Mouse (Mus musculus): ENCODE results near the gene Tead4.
"Not testable (repeated sequence)": the region's sequence is repeated elsewhere in the genome, so short reads cannot be mapped to it uniquely, and the experiment has no call there.

Gene Tead4

DNA sequence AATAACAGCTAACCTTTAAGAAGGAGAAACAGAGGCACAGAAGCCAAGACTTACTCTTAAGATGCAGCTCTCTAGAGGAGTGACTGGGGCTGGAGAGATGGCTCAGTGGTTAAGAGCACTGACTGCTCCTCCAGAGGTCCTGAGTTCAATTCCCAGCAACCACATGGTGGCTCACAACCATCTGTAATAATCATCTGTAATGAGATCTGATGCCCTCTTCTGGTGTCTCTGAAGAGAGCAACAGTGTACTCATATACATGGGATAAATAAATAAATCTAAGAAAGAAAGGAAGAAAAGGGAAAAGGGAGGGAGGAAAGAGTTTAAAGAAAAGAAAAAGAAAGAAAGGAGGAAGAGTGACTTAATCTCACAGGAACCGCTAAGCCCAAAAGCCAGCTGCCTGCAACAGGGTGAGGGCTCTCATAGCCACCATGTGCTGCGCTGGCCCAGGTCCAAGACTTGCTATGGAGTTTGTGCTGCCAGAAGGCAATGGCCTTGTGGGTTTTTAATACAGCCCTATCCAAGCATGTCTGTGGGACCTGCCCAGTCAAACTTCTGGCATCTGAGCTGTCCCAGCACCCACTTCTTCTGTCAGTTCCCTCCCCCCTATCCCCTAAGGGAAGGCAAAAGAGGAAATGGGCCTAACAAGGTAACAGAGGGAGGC is 63.4 kb downstream of the Tead4 start:
- no peak for DNase-seq (ENCODE audit: low read depth, low spot score)

DNA sequence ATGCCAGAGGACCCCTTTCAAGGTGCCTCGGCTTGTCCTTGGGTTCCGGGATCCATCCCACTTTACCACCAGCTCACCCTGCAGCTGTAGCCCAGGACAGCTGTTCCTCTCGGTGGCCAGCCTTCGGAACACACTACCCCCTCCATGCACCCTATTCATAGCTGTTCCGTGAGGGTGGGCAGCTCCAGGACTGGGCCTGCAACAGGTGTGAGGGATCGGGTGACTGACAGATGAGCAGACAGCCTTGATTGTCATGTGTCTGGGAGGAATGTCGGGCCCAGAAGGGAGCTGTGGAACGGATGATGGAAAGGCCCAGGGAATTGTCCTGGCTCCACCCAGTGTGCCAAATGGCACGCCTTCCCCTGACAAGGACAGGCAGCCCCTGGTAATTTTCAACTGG is 64.0 kb downstream of the Tead4 start:
- DNase-seq (ENCODE audit: low read depth, low spot score) = peak; percentile 26

DNA sequence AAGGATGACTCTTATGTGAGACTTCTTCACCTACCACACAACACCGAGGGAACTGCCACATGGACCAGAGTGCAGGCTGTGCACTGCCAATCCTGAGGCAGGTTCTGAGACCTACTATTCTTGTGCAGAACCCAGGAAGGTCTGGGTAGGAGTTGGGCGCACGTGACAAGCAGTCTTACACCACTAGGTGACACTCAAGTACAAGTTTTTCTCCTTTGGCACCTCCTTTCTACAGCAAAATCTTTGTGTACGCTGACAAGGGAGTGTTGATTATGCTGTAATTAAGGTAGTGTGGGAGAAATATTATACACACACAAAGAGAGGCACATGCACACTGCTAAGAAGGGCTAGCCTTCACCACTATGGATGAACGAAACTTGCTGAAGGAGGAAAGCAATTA is 66.4 kb downstream of the Tead4 start:
- peak; percentile 67 for DNase-seq (ENCODE audit: low read depth, low spot score)

DNA sequence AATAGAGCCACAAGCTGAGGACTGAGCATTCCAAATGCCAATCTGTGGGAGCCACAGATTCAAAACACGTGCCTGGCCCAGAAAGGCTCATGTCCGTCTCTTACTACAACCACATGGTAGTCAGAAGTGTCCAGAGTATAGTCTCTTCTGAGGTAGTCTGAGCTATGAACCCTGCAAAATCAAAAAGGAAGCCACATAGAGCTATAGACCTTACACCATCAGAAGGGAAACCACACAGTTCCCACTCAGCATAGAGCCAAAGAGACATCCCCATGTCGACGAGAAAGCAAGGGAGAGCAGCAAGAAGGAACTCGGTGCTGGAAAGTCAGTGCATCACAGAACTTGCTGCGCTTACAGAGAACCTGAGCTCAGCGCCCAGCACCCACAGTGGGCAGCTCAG is 68.4 kb downstream of the Tead4 start:
- no peak for DNase-seq (ENCODE audit: low read depth, low spot score)

DNA sequence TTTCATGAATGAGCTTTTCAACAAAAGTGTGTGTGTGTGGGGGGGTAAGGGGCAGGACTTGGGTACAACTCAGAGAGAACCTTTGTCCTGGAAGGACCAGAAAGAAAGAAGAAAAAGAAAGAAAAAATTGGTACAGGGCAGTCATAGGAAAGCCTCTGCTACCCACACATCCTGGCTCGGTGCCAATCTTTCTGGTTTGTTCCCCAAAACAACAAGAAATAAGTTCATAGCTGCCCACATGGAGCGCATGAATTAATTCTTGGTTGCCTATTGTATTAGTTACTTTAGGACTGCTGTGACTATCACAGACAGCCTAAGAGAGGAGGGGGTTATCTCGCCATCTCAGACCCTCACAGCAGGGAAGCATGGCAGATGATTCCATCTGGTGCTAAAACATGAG is 68.9 kb downstream of the Tead4 start:
- DNase-seq (ENCODE audit: low read depth, low spot score) = no peak

DNA sequence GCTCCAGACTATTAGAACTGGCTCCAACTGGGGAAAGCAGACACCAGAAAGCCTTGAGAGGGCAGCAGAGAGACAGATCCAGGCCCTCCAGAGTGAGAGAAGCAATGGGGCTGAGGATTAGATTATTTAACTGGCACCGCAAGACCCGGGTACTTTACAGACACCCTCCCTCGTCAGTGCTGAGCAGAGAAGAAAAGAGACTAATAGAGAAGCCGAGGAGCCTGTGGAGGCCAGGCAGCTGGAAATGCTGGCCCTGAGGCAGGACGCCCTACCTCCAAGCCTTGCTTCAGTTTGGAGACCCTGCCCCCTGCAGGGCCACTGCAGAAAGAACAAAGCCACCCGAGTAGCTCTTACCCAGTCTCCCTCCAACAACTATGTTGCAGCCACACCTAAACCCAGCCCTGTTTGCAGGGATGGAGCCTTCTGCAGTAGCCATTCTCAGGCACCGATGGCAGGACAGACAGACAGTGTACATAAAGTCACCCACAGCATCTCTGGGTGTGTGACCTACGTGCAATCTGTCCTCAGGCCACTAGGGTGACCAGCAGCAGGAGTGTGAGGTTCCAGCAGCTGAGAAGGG is 73.1 kb downstream of the Tead4 start:
- DNase-seq (ENCODE audit: low read depth, low spot score) = peak; percentile 79

DNA sequence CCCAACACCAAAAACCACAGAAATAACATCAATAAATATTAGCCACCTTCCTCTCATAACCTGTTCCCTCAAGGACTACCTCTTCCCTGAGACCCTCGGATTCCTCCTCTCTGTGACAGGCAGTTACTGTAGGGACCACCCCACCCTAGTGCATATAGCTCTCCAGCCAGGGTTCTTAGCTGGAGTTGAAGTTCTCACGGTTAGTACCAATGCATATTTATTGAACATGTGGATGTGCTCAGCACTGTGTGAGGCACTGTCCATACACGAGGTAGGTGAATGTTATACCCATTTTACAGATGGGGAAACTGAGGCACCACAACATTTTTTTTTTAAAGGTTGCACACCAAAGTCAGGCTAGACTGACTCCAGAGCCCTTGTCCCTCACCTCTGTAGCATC is 73.7 kb downstream of the Tead4 start:
- DNase-seq (ENCODE audit: low read depth, low spot score) = no peak

DNA sequence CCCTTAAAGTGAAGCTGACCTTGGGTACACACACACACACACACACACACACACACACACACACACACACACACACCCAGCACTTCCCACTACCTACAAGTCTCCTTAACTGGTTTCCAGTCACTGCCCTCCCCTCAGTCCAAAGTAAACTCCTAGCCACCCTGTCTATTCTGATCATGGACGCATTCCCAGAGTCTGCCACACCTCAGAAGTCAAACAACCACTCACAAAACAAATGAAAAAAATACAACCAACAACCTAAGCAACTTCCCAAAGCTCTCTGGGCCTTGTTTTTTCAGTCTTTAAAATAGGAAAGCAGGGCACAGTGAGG is 74.8 kb downstream of the Tead4 start:
- DNase-seq (ENCODE audit: low read depth, low spot score) = no peak

DNA sequence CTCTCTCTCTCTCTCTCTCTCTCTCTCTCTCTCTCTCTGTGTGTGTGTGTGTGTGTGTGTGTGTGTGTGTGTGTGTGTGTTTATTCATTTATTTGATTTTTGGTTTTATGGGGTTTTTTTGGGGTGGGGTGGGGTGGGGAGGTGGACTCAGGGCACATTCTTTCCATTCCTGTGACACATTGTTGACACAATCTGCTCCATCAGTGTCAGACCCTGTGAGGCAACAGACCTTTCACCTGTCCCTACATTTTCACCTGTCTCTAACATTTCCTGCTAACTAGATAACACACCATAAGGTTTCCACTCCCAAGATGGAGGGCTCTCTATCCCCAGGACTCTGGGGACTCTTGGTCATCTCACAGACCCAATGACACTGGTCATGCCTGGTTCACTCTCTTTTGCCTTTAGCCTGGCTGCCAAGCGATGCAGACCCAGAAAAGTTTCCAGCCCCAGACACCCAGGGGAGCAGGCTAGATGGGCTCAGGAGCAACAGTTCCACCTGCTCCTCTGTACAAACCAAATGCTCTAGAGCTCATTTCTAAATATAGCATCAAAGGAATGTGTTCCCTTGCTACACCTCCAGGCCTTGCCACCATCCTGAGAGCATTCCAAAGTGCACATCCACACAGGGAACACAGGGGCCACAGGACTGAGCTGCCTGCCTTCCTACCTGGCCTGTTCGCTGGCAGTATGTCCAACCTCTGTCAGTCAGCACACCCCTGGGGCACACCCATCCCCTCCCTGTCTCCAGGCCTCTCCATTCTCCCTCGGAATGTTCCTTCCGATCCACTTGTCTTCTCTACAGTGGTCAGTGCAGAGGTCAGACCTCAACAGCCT is 75.4 kb downstream of the Tead4 start:
- DNase-seq (ENCODE audit: low read depth, low spot score) = peak; percentile 38

DNA sequence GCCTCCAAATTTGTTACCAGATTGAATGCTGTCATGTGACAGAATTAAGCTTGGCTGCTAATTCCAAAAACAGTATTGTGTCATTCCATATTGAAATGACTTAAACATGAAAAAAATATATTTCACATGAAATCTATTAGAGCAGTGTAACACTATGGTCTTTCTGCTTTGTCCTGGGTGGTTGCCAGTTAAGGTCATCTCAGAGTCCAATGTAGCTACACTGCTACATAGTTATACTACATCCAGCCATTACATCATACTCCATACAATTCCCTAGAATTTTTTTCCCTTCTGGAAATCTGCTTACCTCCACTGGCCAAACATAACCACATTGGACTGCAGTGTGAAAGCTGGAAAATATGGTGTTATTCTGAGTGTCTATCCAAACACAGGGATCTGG is 77.5 kb downstream of the Tead4 start:
- no peak for DNase-seq (ENCODE audit: low read depth, low spot score)

DNA sequence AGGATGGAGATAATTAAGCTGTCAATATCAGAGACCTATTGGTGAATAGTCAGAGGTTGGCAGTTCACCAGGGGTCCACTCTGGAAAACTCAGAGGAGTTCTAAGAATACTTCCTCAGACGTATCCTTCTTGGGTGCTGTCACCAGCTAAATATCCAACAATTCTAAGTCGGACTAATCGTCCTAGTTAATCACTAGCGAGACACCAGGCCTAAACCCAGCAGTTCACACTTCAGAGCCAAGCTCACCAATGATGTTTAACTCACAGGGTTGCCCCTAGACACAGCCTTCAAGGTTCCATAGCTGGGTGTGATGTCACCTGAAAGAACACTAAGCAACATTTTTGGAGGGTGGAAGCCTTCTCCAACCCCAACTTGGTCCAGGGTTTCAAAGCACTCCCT is 85.6 kb downstream of the Tead4 start:
- not testable (repeated sequence) for DNase-seq (ENCODE audit: low read depth, low spot score)

DNA sequence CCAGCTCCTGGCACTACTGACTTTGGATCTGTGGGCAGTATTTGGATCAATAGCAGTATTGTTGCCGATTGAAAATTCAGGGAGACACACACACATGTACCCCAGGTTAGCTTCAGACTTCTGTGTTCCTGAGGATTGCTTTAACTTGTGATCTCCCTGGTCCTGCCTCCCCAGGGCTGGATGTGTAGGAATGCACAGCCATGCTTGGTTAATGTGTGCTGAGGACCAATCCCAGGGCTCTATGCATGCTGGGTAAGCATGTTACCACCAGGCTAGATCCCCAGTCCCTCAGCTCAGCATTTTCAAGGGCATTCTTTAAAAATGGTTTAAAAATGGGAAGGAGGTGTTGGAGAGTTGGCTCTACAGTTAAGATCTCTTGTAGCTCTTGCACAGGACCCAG is 91.4 kb downstream of the Tead4 start:
- DNase-seq (ENCODE audit: low read depth, low spot score) = not testable (repeated sequence)

DNA sequence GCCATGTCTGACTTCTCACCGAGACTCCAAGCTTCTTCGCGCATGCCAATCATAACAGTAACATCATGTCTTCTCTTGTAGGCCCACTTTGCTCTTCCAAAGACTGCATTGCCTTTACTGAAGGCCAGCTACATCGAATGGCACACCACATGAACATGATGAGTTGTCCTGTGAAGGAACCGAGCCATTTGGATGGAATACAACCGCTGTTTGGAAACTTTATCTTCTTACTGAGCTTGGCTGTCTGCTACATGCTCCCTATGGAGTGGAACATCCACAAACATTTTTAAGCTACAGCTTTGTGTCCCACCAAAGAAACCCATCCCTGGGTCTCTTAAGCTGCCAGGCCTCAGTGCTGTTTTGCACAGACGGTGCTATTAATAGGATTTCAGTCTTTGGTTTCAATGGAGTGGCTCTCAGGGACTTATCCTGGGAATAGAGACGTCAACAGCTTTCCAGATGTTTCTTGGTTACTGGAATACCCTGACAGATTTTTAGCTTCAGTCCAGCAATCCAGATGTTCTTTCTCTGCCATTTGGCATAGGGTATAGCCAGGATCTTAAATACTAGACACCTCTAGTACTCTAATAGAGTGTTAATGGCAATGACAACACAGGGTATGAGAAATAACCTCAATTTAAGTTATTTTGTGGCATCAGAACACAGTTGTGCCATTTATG is 92.0 kb downstream of the Tead4 start:
- no peak for DNase-seq (ENCODE audit: low read depth, low spot score)

DNA sequence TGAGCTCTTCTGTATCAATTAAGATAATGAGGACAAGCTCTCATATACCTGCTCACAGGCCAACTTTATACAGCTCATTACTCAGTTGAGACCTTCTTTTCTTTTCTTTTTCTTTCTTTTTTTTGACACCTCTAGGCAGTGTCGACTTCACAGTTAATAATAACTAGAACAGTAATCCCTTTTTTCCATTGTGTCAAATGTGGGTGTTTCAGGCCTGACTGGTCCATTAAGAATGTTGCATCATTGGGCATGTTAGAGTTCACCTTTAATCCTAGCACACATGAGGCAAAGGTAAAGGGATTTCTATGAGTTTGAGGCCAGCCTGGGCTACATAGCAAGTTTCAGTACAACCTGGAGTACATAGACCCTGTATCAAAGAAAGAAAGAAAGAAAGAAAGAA is 97.1 kb downstream of the Tead4 start:
- DNase-seq (ENCODE audit: low read depth, low spot score) = no peak

DNA sequence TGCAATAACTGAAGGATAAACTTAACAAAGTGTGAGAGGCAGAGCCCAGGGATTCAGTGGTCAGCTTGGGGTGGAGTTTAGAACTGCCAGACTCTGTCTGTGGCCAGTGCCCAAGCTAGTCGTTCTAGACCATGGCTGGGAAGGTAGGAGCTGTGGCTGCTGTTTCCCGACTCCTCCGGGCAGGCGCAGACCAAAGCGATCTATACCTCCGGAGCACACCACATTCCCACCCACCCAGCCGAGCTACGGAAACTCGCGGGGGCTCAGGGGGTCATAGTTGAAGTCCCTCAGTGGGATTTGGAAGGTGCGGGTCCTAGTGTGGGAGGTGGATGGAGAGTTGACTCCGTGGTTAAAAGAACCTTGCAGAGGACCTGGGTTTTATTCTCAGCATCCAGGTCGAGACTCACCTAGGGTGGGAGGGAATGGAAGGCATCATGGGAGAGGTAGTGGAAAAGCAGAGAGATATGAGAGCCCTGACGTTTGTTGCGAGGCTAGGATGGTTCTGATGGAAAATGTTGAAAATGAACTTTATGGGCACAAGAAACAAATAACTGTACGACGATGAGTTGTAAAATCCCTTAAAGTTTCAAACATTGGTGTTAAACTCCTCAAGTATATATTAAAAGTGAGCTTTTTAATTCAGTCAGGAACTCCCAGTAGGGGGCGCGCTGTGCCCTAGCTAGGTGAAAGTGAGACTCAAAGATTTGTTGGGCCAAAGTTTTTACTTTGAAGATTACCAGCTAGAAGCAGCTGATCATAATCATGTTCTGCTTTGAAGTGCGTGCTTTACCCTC is 99.6 kb downstream of the Tead4 start:
- DNase-seq (ENCODE audit: low read depth, low spot score) = peak; percentile 73

DNA sequence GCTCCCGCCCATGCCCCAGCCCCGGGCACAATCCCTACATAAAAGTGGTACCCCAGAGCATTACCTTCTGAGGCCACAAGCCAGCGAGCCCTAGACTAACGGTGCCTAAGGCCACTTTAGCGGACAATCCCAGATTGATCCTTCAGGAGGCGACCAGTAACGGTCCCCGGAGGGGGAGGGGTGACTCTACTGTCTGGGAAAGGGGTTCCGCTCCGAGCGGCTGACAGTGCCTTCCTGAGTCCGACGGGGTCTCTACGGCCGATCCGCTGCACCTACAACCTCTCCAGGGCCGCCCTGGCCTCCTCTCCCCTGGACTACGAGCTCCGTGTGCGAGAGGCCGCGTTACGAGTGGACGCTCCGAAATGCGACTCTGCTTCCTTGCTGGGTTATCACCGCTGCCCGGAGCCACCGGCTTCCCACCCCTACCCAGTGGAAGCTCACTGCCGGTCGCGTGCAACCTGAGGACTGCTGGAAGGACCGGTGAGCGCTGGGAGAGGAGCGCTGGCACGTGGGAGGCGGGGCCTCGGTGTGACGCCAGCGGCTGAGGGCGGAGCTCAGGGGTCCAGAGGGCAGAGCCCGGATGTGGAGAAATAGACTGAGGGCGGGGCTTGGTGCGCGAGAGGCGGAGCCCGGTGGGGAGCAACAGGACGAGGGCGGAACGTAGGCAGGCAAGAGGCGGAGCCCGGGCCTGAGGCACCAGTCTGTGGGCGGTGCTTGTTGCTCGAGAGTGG is 100.3 kb downstream of the Tead4 start:
- peak; percentile 99 for DNase-seq (ENCODE audit: low read depth, low spot score)

DNA sequence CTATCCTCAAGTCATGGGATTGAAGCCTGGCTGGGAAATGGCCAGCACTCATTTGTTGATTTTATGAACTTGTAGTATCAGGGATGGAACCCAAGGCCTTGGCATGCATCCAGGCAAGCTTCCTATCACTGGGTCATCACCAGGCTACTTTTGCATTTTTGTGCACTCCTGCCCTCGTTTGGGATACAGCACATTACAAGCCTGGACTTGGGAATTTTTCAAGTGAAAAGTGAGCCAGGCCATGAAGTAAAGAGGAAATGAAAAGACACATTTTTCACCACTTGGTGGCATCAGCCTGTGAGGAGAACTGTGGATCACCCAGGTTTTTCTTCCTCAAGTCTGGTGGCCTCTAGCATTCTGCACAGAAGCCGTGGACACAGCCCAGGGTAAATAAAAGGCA is 117.1 kb downstream of the Tead4 start:
- DNase-seq (ENCODE audit: low read depth, low spot score) = no peak

DNA sequence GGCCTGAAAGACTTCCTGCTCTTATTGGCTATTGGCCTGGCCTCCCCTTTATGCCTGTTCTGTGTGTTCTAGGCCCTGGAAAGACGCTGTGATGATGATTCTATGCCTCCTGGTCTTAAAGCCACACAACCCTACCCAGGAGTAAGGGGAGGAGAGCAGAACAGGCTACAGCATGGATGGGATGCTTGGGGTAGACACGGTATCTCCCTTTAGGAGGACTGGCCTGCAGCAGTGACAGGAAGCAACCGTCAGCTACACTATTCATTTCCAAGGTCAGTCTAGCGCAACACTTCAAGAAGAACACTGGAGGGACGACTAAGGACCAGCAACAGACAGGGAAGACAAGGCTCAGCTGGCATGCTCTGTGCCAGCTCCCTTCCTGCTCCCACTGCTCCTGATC is 119.4 kb downstream of the Tead4 start:
- DNase-seq (ENCODE audit: low read depth, low spot score) = no peak

DNA sequence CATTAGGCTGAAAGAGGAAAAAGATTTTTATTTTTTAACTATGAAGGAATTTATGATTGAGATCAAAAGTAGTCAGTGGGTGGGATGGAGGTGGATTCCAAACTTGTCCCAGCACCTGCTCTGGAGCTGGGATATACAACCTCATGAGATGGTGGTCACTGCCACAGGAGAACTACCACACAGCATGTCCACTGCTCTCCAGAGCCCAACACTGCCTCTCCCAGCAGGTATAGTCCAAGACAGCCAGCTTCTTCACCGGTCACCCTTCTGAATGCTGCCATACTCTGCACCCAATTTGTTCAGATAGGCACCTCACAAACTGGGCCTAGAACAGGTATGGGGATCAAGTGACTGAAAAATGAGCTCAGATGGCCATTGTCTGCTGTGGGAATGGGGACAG is 121.0 kb downstream of the Tead4 start:
- no peak for DNase-seq (ENCODE audit: low read depth, low spot score)

DNA sequence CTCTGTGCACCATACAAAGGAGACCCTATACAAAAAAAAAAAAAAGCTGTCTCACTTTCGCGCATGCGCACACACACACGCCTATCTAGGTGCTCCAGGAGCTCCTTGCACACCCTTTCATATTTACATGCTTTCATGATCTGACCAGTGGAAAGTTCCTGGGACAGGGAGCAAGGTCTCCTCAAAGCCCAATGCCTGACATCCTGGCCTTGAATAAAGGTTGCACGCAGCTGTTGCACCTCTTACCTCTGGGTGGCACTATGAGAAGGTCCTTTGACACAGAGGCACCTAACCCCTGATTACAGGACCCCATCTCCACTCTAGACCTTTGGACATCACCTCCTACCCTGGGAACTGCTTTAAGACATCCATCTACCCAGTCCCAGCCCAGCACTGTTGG is 121.4 kb downstream of the Tead4 start:
- DNase-seq (ENCODE audit: low read depth, low spot score) = peak; percentile 28

DNA sequence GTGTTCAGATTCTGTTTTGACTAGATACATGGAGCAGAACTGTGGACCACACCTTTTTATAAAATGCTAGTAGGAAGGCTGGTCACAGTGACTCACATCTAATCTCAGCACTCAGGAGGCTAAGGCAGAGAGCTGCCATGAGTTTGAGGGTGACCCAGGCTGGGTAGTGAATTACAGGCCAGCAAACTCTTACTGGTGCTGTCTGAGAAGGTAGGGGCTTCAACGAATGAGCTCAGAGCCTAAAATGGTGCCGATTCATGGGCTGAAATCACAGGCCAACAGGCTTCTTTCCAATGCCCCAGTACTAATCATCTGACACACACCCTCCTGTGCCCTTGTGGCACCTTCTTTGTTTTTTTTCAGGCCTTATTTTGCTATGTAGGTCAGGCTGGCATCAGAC is 121.9 kb downstream of the Tead4 start:
- DNase-seq (ENCODE audit: low read depth, low spot score) = no peak

All from ZHBTc4 (cell line).